Mouse (Mus musculus): ENCODE measurements around the gene Slc25a5. TPM values are rescaled to one million over a fixed set of nuclear protein-coding genes. Genes with fewer than 3 reads are reported as not detected.

Slc25a5 gene
- total RNA-seq, 2 experiments from 2014 or later = 217 to 231 TPM

- no peak for DNase-seq
Measured at GRCm38 (mm10) chrX:36799131-36799879, 3.9 kb downstream of the Slc25a5 start.

- DNase-seq = no peak
Measured at GRCm38 (mm10) chrX:36803189-36803588, 7.7 kb downstream of the Slc25a5 start.

GRCm38 (mm10) chrX:36804196-36804595 is 8.7 kb downstream of the Slc25a5 start:
- peak; percentile 18 for DNase-seq

GRCm38 (mm10) chrX:36805466-36806235 is 10.2 kb downstream of the Slc25a5 start:
- no peak for DNase-seq

- DNase-seq = peak; percentile 81
Measured at GRCm38 (mm10) chrX:36807360-36808317, 12.2 kb downstream of the Slc25a5 start.

- DNase-seq = no peak
Measured at GRCm38 (mm10) chrX:36808318-36808683, 12.8 kb downstream of the Slc25a5 start.

- peak; percentile 15 for DNase-seq
Measured at GRCm38 (mm10) chrX:36811377-36811776, 15.9 kb downstream of the Slc25a5 start.

- no peak for DNase-seq
Measured at GRCm38 (mm10) chrX:36814161-36814836, 18.8 kb downstream of the Slc25a5 start.

- no peak for DNase-seq
Measured at GRCm38 (mm10) chrX:36815022-36815421, 19.6 kb downstream of the Slc25a5 start.

GRCm38 (mm10) chrX:36815439-36815838 is 20.0 kb downstream of the Slc25a5 start:
- no peak for DNase-seq

- DNase-seq = no peak
Measured at GRCm38 (mm10) chrX:36816368-36816899, 21.0 kb downstream of the Slc25a5 start.

GRCm38 (mm10) chrX:36816953-36817441 is 21.5 kb downstream of the Slc25a5 start:
- DNase-seq = no peak

- DNase-seq = no peak
Measured at GRCm38 (mm10) chrX:36819575-36819974, 24.1 kb downstream of the Slc25a5 start.

GRCm38 (mm10) chrX:36820201-36820600 is 24.8 kb downstream of the Slc25a5 start:
- DNase-seq = peak; percentile 18

GRCm38 (mm10) chrX:36823932-36824711 is 28.7 kb downstream of the Slc25a5 start:
- DNase-seq = no peak

- DNase-seq = no peak
Measured at GRCm38 (mm10) chrX:36825032-36825431, 29.6 kb downstream of the Slc25a5 start.

- DNase-seq = no peak
Measured at GRCm38 (mm10) chrX:36826873-36827272, 31.4 kb downstream of the Slc25a5 start.

GRCm38 (mm10) chrX:36830271-36830670 is 34.8 kb downstream of the Slc25a5 start:
- peak; percentile 56 for DNase-seq

- DNase-seq = no peak
Measured at GRCm38 (mm10) chrX:36831632-36832031, 36.2 kb downstream of the Slc25a5 start.

- DNase-seq = peak; percentile 65
Measured at GRCm38 (mm10) chrX:36833397-36834084, 38.1 kb downstream of the Slc25a5 start.

Data from gastrocnemius, postnatal 10 days (tissue).